Mouse (Mus musculus): ENCODE measurements around the gene Cpa1.

Cpa1 gene

DNA sequence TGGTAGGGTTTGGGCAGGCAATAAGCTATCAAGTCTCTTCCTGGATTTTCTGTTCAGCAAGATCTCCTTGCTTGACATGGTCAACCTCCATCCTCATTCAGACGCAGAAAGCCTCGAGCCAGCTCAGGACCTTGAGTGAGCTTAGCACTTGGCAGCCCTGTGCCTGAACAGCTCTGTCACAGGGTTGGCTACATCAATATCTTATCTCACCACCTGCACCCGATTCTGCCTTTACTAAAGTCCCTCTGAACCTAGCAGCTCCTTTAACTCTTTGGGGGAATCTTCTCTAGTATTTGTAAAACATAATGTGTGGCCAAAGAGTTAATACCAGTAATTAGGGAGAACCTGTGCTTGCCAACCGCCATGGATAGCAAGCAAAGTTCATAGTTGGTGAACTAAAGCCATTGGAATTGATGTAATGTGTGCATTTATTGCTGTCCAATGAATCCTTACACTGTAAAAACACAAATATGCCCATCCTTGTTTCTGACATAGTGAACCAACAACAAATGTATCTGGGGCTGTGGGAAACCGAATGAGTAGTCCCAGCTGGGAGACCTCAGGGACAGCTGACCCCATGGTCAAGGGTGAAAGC is at the start of gene Cpa1:
Cpa1 (plus strand) TSS at position 545 of the 595 bp plus-strand sequence.
- no peak for DNase-seq (ENCODE audit: low spot score)

DNA sequence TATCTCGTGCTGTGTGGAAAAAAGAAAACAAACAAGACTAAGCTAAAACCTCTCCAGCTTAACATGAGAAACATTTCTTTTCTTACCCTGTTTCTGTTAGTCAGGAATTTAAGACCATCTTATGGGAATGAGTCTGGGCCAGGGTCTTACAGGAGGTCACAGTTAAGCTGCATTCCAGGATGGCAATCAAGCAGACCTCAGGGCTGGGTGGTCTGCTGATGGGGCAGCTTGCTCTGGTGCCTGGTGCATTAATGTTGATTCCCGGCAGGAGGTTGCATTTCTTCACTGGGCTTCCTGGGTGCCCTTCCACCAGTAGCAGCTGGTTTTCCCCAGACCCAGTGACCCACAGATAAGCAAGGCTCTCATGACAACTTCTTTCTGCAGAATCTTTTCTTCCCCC is 49.2 kb upstream of the Cpa1 start:
- no peak for DNase-seq (ENCODE audit: low spot score)

DNA sequence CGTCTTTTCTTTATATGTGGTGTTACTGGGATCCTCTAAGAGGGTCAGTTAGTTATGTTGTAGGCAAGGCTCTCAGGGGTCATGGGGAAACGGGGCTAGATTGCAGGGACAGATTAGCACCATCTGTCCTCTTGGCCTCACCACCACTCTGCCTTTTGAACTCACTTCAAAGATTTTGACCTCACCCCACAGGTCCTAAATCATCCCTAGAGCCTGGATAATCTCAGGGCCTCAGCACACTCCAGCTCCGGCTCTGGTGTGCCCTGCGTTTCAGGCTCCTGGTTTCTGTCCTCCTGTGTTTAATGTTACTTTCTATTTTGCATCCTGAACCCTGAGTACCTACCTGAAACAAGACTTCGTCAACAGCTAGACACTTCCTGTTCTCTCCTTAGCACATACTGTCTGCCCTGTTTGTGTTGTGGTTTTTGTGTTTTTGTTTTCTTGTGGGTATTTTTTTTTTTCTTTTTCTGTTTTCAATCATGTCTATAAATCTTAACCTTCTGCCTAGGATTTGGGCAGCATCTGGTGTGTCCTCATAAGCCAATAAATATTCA is 47.1 kb upstream of the Cpa1 start:
- DNase-seq (ENCODE audit: low spot score) = peak; percentile 3

DNA sequence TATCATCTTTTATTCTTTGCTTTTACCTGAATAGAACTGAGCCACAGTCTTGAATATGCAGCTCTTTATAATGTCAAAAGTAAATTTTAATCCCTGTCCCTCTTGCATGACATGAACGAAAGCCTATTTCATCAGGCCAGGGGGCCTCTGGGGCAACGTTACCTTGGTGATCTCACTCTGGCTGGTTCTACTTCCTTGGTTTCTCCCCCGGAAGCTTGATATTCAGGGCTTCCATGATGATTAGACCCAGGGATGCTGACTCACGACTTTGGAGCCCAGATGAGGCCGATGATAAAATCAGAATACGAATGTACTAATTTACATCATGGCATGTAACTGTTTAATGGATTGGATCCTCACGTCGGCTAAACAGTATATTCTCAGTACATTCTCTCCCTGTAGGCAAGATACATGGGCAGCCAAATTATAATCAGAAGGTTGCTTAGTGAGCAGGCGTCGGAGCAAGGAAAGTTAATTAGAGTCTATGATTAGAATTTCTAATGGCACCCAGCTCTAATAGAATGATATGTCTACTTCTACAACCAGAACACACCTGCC is 46.5 kb upstream of the Cpa1 start:
- DNase-seq (ENCODE audit: low spot score) = no peak

DNA sequence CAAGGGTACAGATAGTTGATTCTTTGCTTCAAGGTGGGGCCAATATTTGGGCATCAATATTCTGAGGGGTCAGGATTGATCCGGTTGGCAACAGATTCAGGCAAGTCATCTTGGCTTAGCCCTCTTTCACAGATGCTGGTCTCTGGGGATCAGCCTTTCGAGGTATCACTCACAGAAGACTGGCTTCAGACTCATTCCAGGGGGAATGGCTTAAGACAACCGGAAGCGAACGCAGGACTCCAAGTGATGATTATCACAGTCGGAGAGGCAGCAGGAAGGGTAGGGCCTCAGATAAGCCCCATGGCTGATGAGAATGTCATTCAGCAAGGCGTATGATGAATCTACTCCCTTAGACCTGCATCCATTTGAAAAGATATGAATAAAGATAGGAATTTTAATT is 44.7 kb upstream of the Cpa1 start:
- DNase-seq (ENCODE audit: low spot score) = no peak

DNA sequence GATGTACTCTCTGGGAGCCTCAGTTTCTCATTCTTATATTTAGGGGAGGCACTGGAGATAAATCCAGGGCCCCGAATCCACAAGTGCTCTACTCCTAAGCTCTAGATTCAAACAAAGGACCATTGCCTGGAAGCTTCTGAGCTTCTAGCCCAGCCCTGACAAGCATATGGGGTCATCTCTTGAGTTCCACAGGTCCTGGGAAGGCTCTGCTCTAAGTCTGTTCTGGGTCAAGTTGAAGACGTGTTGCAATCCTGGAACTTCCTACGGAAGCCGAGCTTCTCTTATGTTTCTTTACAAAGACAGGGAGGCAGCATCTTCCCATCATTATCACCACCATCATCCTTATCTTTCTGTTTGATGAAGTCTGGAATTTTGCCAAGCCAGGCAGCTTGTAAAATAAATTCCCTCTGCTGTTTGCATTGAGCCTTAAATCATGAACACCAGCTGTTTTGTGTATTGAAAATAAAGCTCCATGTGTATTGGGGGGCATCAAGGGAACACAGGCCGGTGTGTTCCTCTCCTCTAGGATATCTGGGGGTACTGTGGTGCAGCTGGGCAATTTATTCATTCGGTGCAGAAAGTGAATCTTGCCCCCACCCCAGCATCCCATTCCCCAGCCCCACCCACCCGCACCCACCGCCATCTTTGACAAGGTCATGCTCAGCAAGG is 42.7 kb upstream of the Cpa1 start:
- DNase-seq (ENCODE audit: low spot score) = no peak

DNA sequence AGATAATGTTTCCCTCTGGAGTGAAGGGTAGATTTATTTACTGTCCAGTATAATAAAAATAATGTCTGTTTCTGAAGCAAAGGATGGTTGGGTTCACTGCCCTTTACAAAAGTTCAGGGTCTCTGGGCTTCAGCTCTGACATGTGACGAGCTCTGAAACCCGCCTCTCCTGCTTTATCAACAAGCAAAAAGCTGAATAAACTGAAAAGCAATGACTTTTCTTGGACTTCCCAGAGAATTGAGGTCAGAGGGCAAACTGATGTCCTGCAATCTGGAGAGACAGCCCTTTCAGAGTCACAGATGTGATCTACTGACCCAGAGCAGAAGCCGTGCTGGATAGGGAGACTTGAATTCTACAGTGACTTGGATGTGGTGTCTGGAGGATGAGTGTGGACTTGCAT is 39.0 kb upstream of the Cpa1 start:
- no peak for DNase-seq (ENCODE audit: low spot score)

DNA sequence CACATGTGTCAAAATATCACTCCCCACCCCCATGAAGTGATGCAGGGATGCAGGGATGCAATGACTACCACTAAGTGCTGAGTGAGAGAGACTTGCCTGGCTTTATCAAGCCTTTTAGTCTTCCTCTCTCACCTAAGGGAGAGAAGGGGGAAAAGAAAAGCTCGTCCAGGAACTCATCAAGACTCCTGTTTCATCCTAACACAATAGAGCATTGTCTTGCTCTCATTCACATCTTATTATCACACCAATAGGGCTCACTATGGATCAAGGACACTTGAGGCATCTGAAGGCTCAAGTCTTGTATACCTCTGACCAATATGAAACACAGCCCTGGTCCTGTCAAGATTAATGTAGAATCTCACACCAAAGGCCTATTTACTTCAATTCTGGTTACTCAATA is 38.0 kb upstream of the Cpa1 start:
- DNase-seq (ENCODE audit: low spot score) = no peak

DNA sequence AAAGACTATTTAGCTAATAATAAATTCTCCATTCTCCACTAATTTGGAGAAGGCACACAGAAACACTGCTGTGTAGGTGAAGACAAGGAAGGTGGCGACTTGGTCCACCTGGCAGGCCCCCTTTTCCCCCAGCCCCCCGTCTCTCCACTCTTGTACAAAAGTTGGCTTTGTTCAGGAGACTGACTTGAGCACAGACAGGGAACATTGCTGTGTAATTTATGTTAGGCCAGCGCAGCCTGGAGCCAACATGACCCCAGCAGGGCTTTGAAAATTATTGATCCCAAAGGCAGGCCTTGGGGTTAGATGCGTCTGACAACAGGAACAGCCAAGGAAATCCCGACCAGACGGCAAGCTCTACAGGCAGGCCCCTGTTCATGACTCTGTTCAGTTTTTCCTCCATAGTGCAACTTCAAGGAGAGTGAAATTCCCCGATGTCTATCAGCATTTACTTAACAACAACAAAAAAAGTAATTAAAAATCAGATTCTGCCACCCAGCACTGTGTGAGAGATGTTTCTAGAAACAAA is 34.6 kb upstream of the Cpa1 start:
- DNase-seq (ENCODE audit: low spot score) = no peak

DNA sequence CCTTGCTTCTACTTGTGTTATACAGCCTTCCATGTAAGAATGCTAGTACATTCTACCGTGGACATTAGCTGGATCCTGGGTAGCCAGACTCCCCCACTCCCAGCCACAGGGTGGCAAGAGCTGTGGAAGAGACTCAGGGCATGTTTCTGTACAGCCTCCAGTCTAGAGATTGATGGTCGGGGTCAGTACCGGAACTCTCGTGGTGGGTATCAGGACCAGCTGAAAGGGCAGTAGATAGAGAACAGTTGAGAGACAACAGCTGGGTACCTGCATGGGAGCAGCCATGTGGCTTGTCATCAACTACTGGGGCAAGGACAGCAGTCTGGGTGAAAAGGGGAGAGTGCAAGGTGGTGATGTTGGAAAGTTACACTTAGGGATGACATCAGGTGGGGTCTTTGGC is 33.9 kb upstream of the Cpa1 start:
- no peak for DNase-seq (ENCODE audit: low spot score)

DNA sequence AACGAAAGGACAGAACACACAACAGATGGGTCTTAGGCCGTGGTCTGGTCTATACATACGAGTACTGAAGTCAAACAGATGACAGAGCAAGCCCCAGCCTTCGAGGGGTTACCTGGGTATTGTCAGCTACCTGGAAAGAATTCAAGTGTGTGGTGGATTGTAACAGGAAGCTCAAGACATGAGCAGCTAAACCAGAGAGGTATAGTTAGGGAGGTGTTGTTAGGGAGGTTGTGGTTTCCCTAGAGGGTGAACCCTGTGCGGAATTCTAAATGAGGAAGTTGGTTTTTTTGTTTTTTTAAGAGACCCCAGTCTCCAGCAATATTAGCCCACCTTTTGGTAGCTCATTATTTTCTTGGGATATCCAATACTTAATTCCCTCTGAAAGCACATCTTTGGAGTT is 33.3 kb upstream of the Cpa1 start:
- DNase-seq (ENCODE audit: low spot score) = no peak

DNA sequence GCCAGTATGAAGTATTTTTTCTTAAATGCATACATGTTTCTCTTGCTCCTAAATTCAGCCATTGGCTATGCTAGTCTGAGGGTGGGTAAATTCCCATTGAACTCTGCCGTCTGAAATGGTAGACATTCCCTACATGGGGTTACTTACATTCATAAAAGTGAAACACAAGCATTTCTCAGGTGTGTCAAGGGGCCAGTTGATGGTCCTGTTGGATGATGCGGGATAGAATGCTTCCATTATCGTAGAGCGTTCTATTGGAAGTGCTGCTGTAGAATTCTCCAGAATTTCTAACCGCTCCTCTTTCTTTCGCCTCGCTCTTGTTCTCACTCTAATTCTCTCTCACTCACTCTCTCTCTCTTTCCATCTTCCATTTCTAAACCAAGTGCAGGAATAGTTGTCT is 28.3 kb upstream of the Cpa1 start, which contains the start of gene Cpa5:
Cpa5 (plus strand) TSS at position 301 of the 400 bp plus-strand sequence.
- DNase-seq (ENCODE audit: low spot score) = no peak

DNA sequence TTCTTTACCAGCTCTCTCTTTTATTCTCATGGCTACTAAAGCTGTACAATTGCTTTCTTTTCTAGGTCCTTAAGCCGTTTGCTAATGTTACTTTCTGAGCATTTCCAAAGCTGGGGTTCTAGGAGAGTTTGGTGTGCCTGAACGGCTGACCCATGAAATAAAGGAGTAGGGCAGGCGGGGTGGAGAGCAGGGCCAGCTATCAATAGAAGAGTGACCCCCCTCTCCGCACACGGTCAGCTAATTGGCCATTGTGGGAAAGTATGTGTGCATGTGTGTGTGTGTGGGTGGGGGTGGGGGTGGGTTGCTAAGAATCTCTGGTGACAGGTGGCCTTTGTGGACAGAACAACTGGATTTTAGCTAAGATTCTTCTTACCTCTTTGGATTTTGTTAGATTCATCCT is 27.8 kb upstream of the Cpa1 start:
- no peak for DNase-seq (ENCODE audit: low spot score)

DNA sequence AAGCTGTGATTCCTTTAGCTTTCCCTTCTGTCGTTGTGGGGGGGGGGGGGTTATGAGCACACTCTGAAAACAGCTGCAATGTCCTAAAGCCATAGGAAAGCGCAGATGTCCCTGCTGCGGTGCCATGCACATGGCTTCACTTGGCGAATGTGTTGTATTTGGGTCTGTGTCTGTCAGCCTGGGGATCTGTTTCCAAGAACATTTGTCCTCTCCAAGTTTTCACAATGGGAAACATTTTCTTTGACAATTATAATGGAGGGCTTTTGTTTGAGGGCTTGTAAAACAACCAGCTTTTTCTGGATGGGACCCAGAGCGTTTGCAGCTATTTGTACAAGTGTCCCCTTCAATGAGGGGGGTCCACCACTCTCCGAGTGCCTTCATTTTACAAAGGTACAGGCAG is 24.8 kb upstream of the Cpa1 start:
- no peak for DNase-seq (ENCODE audit: low spot score)

DNA sequence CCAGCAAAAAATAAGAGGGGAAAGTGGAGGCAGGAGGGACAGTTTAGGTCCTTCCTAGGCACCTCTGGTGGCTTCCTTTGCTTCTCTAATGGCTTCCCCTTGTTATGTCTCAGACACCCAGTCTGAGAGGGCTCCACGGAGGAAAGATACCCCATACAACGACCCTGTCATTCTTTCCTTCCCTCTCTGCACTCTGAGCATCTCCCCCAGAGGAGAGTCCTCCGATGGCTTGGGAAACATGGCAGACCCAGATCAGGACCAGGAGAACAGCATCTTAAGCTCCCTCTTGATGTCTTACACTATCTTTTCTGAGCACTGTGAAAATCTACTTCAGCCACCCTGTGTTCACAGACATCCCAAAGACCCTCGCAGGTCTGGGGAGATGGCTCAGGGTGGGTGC is 23.3 kb upstream of the Cpa1 start:
- DNase-seq (ENCODE audit: low spot score) = no peak

DNA sequence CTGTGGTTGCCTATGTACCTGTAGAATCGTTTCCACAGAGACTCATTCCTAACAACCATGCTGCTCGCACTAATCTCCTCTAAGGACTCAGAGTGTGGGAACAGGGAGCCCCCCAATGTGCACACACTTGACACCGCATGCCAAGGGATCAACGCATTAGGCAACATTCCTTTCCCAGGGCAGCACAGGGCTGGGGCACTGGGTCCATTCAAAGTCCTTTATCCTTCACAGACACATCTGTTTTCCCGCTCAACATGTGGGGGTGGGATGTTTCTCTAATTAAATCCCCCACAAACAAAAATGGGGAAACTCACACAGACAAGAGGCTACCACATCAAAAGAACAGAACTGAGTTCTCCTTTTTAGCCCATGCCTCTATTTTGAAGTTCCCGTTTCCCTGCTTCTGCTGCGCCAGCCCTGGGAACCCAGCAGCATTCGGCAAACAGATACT is 22.5 kb upstream of the Cpa1 start:
- no peak for DNase-seq (ENCODE audit: low spot score)

DNA sequence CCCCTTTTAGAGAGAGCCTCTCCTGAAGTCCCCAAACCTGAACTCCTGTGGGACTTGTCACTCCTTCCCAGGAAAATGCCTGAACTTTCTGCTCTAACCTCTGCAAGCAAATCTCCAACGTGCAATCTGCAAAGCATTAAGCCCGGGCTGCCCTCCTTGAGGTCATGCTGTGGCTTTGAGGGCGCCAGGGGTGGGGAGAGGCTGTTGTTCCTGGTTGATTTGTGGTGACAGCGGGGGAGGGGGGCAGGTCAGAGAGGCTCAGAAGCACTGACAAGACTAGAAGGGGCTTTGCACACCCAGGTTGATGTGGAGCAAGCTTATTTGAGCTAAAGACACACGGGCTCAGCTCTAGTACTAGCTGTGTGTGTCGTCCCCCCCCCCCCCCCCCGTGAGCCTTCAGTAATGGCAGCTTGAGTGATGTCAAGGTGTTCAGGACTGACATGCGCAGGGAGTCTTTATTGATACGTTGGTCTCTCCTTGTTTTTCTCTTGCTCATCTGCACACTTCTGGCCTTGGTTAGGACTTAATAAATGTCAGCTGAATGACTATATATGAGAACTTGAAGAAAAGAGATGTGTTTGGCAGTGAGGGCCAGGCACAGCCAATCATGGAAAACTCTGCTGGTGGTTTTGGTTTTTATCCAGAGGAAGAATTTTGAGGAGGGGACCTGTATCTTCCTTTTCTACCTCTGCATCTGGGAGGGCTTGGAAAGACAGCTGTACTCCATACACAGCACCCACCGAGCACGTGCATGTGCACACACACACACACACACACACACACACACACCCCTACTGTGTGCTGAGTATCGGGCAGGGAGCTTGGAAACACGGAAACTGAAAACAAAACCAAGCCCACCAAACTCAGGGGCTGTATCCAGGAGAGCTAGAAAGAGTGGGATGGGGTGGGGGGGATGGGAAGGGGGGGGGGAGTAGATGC is 21.7 kb upstream of the Cpa1 start:
- DNase-seq (ENCODE audit: low spot score) = no peak

DNA sequence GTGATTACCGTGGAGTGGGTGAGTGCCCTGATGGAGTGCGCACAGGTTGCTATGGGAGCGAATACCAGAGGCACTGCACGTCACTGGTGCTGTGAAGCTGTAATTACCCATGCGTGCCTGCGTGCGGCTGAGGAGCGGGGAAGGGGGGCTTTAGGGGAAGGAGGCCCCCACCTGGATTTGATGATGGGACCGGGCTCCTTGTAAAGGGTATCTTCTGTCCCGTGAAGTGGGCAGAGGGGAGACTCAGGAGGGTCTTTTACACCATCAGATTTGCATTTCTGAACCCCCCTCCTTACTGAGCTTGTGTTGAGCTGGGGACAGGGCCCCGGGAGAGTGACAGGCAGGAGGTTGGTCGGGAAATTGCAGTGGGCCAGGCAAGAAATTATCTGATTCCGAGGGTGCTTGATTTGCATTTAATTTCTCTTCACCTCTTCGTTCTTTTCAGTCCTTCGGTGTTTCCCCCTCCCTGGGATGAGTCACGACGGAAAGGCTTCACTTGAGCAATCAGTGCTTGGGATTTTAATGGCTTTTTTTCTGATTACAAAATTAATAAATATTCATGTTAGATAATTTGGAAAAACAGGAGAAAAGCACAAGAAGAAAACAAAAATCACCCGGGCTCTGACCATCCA is 20.9 kb upstream of the Cpa1 start:
- DNase-seq (ENCODE audit: low spot score) = no peak

DNA sequence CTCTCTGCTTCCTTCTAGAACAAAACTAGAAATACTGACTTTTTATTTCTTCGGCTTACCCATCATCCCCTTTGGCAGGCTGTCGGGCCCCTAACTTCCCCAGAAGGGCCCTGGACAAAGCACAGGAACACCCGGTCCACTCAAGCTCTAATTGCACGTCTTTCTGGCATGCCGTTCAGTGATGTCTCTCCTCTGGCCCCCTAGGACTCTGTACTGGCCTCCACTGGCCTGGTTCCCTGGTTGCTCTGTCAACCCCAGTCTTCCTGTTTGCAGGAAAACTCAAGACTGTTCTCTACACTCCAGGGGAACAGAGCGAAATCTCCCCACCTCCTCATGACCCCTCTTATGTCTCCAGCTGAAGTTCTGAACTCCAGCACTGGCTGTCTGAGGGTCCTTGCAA is 20.3 kb upstream of the Cpa1 start:
- no peak for DNase-seq (ENCODE audit: low spot score)

DNA sequence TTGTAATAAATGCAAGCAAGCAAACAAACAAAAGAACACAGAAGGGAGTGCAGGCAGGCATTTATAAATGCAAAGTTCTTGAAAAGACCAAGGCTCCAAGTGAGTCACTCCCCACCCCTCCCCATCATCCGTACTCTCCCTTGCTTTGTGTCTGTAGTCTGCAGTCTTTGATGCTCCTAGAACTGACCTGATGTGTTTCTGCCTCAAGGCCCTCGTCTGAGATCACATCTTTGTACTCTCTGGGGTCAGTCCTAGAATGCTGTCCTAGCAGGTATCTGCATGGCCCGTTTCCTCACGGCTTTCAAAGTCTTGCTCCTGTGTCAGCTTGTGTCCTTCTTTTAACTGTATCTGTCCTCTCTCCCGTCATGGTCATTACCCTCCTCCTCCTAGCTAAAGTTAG is 19.4 kb upstream of the Cpa1 start:
- no peak for DNase-seq (ENCODE audit: low spot score)

DNA sequence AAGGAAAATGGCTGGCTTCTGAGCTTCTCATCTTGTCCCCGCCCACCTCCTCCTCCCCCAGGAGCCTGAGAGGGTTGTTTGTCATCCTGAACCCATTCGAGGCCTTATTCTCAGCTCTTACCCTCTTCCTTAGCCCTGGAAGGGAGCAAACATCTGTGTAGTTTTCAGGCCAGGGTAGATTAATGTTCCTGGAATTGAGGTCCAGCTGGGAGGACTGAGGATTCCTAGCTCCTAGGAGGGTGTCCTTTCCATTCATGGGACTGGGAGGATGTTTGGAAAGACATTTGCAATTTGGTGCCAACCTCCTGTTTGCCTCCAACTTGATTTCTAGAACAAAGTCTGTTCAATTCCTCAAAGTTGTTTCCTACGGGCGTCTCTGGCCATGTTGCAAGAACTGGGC is 18.4 kb upstream of the Cpa1 start:
- DNase-seq (ENCODE audit: low spot score) = no peak

DNA sequence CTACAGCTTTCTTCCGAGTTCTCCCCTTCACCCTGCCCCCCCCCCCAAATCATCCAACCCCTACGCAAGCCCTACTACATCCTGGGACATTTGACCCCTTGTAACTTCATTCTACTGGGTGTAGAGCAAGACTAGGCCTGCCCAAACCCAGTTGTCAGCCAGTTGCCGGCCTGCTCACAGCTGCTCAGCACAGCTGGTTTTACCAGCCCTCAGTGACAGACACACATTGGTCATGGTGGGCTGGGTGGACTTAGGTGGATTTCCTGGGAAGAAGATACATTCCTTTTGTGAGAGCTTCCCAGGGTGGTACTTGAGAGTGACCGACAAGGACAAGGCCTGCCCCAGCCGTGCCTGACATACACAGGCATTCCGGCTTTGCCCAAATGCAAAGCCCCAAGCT is 18.0 kb upstream of the Cpa1 start:
- no peak for DNase-seq (ENCODE audit: low spot score)

All from T-cell, adult 2 months (primary cell).